In the genomic region with DNA sequence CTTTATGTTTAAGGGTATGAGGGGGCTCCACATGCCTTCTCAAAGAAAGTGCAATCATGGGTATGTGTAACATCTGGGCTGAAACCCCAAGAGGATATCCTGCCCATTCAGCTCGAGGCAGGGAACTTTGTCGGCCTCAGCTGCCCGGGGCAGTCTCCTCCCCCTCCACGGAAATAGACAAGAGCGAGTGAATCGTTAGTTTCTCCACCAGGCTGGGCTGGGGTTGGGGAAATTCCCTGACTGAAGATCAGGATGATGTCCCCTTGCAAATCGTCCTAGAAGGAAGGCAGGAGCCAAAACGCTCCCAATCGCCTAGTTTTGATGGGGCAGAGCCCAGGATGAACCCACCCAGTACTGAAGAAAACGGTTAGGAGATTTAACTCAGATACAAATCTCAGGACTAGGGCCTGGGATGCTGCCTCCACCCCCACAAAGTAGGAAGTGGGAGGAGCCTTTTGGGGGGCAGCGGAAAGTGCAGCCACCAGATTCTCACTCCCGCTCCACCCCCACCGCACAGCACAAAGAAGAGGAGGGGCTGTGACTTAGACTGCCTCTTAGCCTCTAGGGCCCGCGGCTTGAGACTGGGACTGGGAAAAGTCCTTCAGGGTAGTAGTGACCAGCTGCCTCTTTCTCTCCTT, we compare ENCODE assay signal across 8 mouse cellular contexts. TPM values are rescaled to one million over a fixed set of nuclear protein-coding genes. Genes with fewer than 3 reads are reported as not detected.
A peak's percentile ranks its signal among the peaks of the same experiment; 100 is the strongest.
DNase-seq lines count a peak whose midpoint lies in the region; ATAC-seq and TF ChIP-seq lines count a peak whose summit lies in the region.

No protein-coding gene starts in this region.

- TF ChIP-seq CTCF in Patski (IDR thresholded peaks at IDR 0.05): no peak
- TF ChIP-seq CTCF in spleen, adult 2 months (IDR thresholded peaks at IDR 0.05; ENCODE audit: extremely low read depth, insufficient read depth, insufficient read length, insufficient replicate concordance): no peak

- POLR2A ChIA-PET in Patski (lab: Charles Lee): interaction anchor here (1.4 to 3.1 kb wide), 2 partner anchors 21 to 32 kb away, joined by 4 to 14 read pairs; no protein-coding TSS in a partner anchor

- H3K4me3 ChIP-seq in embryonic facial prominence, embryonic 11.5 days (ENCODE audit: low read depth, low read length): peak overlapping the region; percentile 7; the same call in 1 of the 2 replicates
- H3K4me3 ChIP-seq in heart, embryonic 13.5 days: peak overlapping the region; percentile 28
- H3K4me3 ChIP-seq in kidney, embryonic 16.5 days (ENCODE audit: low read length): peak overlapping the region; percentile 23
- H3K4me3 ChIP-seq in spleen, adult 2 months (ENCODE audit: extremely low read depth, insufficient read depth, insufficient read length): peak overlapping the region; percentile 21

- in situ Hi-C loops in Patski (cut with MboI; ENCODE audit: low pct_unique_long_range_greater_than_20kb): loop anchor here (5.0 kb wide), 1 partner anchor 32 kb away; no protein-coding TSS in a partner anchor

- no peaks in the 10 kb centered on the region for H3K27me3 ChIP-seq in Patski
- H3K27me3 ChIP-seq in embryonic facial prominence, embryonic 11.5 days (ENCODE audit: control insufficient read depth, insufficient read depth, low read length): no peaks in the 10 kb centered on the region
- H3K27me3 ChIP-seq in heart, embryonic 13.5 days (replicated peaks): no peaks in the 10 kb centered on the region
- no peaks in the 10 kb centered on the region for H3K27me3 ChIP-seq in kidney, embryonic 16.5 days (ENCODE audit: insufficient read depth, low read length)
- no peaks in the 10 kb centered on the region for H3K27me3 ChIP-seq in spleen, adult 2 months (ENCODE audit: control insufficient read depth, insufficient read depth, low read length)

- peak overlapping the region; percentile 34 for H3K4me2 ChIP-seq in embryonic facial prominence, embryonic 11.5 days (ENCODE audit: low read depth, low read length)
- H3K4me2 ChIP-seq in heart, embryonic 13.5 days: peak overlapping the region; percentile 93
- H3K4me2 ChIP-seq in kidney, embryonic 16.5 days (replicated peaks; ENCODE audit: low read depth, low read length): peak overlapping the region; percentile 46

- H3K4me1 ChIP-seq in embryonic facial prominence, embryonic 11.5 days (ENCODE audit: control insufficient read depth, insufficient read depth, low read length): peaks cover 23% of the 10 kb centered on the region
- peaks cover 65% of the 10 kb centered on the region for H3K4me1 ChIP-seq in heart, embryonic 13.5 days
- peaks cover 58% of the 10 kb centered on the region for H3K4me1 ChIP-seq in kidney, embryonic 16.5 days (ENCODE audit: insufficient read depth, low read length)
- peaks cover 37% of the 10 kb centered on the region for H3K4me1 ChIP-seq in spleen, adult 2 months (ENCODE audit: control insufficient read depth, insufficient read depth, insufficient read length)

- DNase-seq in 3T3-L1 (ENCODE audit: low read depth, low spot score) (peak; percentile 95), Patski (ENCODE audit: low read depth, low spot score) (peak; percentile 43)
- peak; percentile 89 for DNase-seq in embryonic facial prominence, embryonic 11.5 days (ENCODE audit: low spot score)
- peak; percentile 89 to 92 for DNase-seq in lung, postnatal 4 days
- peak; percentile 56 to 85 for DNase-seq in spleen, adult 2 months (ENCODE audit: low read depth in 1 of 2, low spot score in 2 of 2)
- DNase-seq in frontal cortex, postnatal 10 days (ENCODE audit: low spot score in 2 of 2): no peak

- H3K36me3 ChIP-seq in embryonic facial prominence, embryonic 11.5 days (replicated peaks; ENCODE audit: control insufficient read depth, insufficient read depth, low read depth, low read length): no peaks in the 10 kb centered on the region
- H3K36me3 ChIP-seq in heart, embryonic 13.5 days: 0 out of 2 replicates have a peak, but pooled peaks cover 2% of the 10 kb centered on the region
- H3K36me3 ChIP-seq in kidney, embryonic 16.5 days (ENCODE audit: insufficient read depth, low read length): no peaks in the 10 kb centered on the region
- no peaks in the 10 kb centered on the region for H3K36me3 ChIP-seq in spleen, adult 2 months (ENCODE audit: control insufficient read depth, insufficient read depth, low read length)

- H3K9ac ChIP-seq in embryonic facial prominence, embryonic 11.5 days (replicated peaks; ENCODE audit: low read length): peak overlapping the region; percentile 50
- H3K9ac ChIP-seq in heart, embryonic 13.5 days: peak overlapping the region; percentile 69
- peak overlapping the region; percentile 47 for H3K9ac ChIP-seq in kidney, embryonic 16.5 days (replicated peaks; ENCODE audit: low read length)

- WGBS in embryonic facial prominence, embryonic 11.5 days: 0% methylated on average over 14 of the region's 15 CpGs
- under 1% methylated on average over 15 of the region's 15 CpGs for WGBS in heart, embryonic 13.5 days
- 1% methylated on average over 15 of the region's 15 CpGs for whole genome bisulfite sequencing in kidney, embryonic 16.5 days
- WGBS in spleen, adult 2 months: under 1% methylated on average over 15 of the region's 15 CpGs

- CTCF ChIA-PET in Patski (lab: Charles Lee): interaction anchor here (4.0 kb wide), 1 partner anchor 32 kb away, joined by 41 read pairs; no protein-coding TSS in a partner anchor

- ATAC-seq in Patski: peak; percentile 26
- ATAC-seq in embryonic facial prominence, embryonic 11.5 days (replicated peaks; ENCODE audit: insufficient number of reproducible peaks, low FRiP score, low TSS enrichment, low read depth): 0 out of 2 replicates have a peak, but pooled peaks have one; percentile 15
- ATAC-seq in heart, embryonic 13.5 days (ENCODE audit: extremely low read depth, insufficient number of reproducible peaks, low FRiP score, low TSS enrichment): no peak
- peak; percentile 27; the same call in 1 of the 2 replicates for ATAC-seq in kidney, embryonic 16.5 days (ENCODE audit: low FRiP score, low TSS enrichment)

- TF ChIP-seq POLR2A in spleen, adult 2 months (IDR thresholded peaks at IDR 0.05; ENCODE audit: low read depth, low read length): peak; percentile 5; the same call in 1 of the 2 replicates

- H3K27ac ChIP-seq in embryonic facial prominence, embryonic 11.5 days (replicated peaks; ENCODE audit: low read depth, low read length): peak overlapping the region; percentile 91
- H3K27ac ChIP-seq in heart, embryonic 13.5 days (replicated peaks): peak overlapping the region; percentile 95
- H3K27ac ChIP-seq in kidney, embryonic 16.5 days (ENCODE audit: low read length): peak overlapping the region; percentile 96
- H3K27ac ChIP-seq in spleen, adult 2 months (ENCODE audit: insufficient read depth, low read length): peak overlapping the region; percentile 86

- no peaks in the 10 kb centered on the region for H3K9me3 ChIP-seq in embryonic facial prominence, embryonic 11.5 days (replicated peaks; ENCODE audit: control insufficient read depth, low read length)
- no peaks in the 10 kb centered on the region for H3K9me3 ChIP-seq in heart, embryonic 13.5 days
- no peaks in the 10 kb centered on the region for H3K9me3 ChIP-seq in kidney, embryonic 16.5 days (ENCODE audit: low read length)

RNA-seq across cellular contexts. Expression of gene Trappc3, which starts 2.5 kb away (rescaled TPM):
- polyA plus RNA-seq in Patski (2021): 71.6 TPM
- polyA plus RNA-seq in embryonic facial prominence, embryonic 11.5 days (2014; fragmentation: Nextera tagmentation; extraction: Ambion mirVana): 33.8 and 36.7 TPM in 2 replicates
- polyA plus RNA-seq in heart, embryonic 13.5 days (2015; fragmentation: Nextera tagmentation; extraction: Ambion mirVana): 68.5 and 74.5 TPM in 2 replicates
- 113 and 120 TPM in 2 replicates for polyA plus RNA-seq in kidney, embryonic 16.5 days (2015; fragmentation: Nextera tagmentation; extraction: Ambion mirVana)
- polyA plus RNA-seq in spleen, adult 2 months (2012; rRNA removed): 23.6 and 25.7 TPM in 2 replicates

RNA-seq across cellular contexts. Expression of gene Map7d1, which starts 3.5 kb away (rescaled TPM):
- 94.1 TPM for polyA plus RNA-seq in Patski (2021)
- polyA plus RNA-seq in embryonic facial prominence, embryonic 11.5 days (2014; fragmentation: Nextera tagmentation; extraction: Ambion mirVana): 47.0 and 54.1 TPM in 2 replicates
- 36.7 and 37.1 TPM in 2 replicates for polyA plus RNA-seq in heart, embryonic 13.5 days (2015; fragmentation: Nextera tagmentation; extraction: Ambion mirVana)
- 31.5 and 32.2 TPM in 2 replicates for polyA plus RNA-seq in kidney, embryonic 16.5 days (2015; fragmentation: Nextera tagmentation; extraction: Ambion mirVana)
- 46.3 and 60.2 TPM in 2 replicates for polyA plus RNA-seq in spleen, adult 2 months (2012; rRNA removed)

RNA-seq across cellular contexts. Expression of gene Col8a2, which starts 27.0 kb away (rescaled TPM):
- 0.13 TPM for polyA plus RNA-seq in Patski (2021)
- polyA plus RNA-seq in embryonic facial prominence, embryonic 11.5 days (2014; fragmentation: Nextera tagmentation; extraction: Ambion mirVana): 15.7 and 18.1 TPM in 2 replicates
- polyA plus RNA-seq in heart, embryonic 13.5 days (2015; fragmentation: Nextera tagmentation; extraction: Ambion mirVana): 4.2 and 4.9 TPM in 2 replicates
- polyA plus RNA-seq in kidney, embryonic 16.5 days (2015; fragmentation: Nextera tagmentation; extraction: Ambion mirVana): 11.1 and 11.4 TPM in 2 replicates
- 3.2 and 3.7 TPM in 2 replicates for polyA plus RNA-seq in spleen, adult 2 months (2012; rRNA removed)

RNA-seq across cellular contexts. Expression of gene Thrap3, which starts 57.1 kb away (rescaled TPM):
- 141 TPM for polyA plus RNA-seq in Patski (2021)
- 211 and 232 TPM in 2 replicates for polyA plus RNA-seq in embryonic facial prominence, embryonic 11.5 days (2014; fragmentation: Nextera tagmentation; extraction: Ambion mirVana)
- polyA plus RNA-seq in heart, embryonic 13.5 days (2015; fragmentation: Nextera tagmentation; extraction: Ambion mirVana): 127 and 134 TPM in 2 replicates
- 210 and 218 TPM in 2 replicates for polyA plus RNA-seq in kidney, embryonic 16.5 days (2015; fragmentation: Nextera tagmentation; extraction: Ambion mirVana)
- 51.1 and 53.0 TPM in 2 replicates for polyA plus RNA-seq in spleen, adult 2 months (2012; rRNA removed)

Comparison
In these comparisons a context has a peak if more than half of its experiments do, and no peak if none do; other contexts are left out.
1. DNase-seq: peak in 3T3-L1 (single experiment), Patski (single experiment), embryonic facial prominence, embryonic 11.5 days (single experiment), lung, postnatal 4 days (2 of 2) and spleen, adult 2 months (2 of 2); none in frontal cortex, postnatal 10 days (0 of 2).
2. H3K4me2 ChIP-seq: peak in every context shown above with its lines; median percentile 93 in heart, embryonic 13.5 days; 46 in kidney, embryonic 16.5 days; 34 in embryonic facial prominence, embryonic 11.5 days.
3. Peak in every context shown above with its lines, with median percentiles within 50 percentile points of each other: H3K27ac ChIP-seq, H3K4me3 ChIP-seq and H3K9ac ChIP-seq.